Mouse (Mus musculus) G1E (cell line): ENCODE measurements at regions not wholly inside any gene's neighbourhood (a gene's known extent, or its start where the extent isn't known, plus 50 kb on each side); places are given as distances from the start of the nearest gene placed in this dataset.

Experiments
- ATAC-seq: 2 replicates; pipeline ENCODE4 v1.8.0; 2016; ENCODE audit warnings: mild to moderate bottlenecking; ENCODE audit not compliant: insufficient number of reproducible peaks, poor library complexity, low FRiP score, severe bottlenecking; ENCODE audit errors: extremely low read depth
- DNase-seq: peaks from one replicate; pipeline ENCODE4 v3.0.0; 2012; ENCODE audit warnings: low spot score
- H3K27me3 ChIP-seq: 2 replicates; pipeline ENCODE4 v1.6.1; 2012; ENCODE audit warnings: mild to moderate bottlenecking, low read length, inconsistent platforms; ENCODE audit not compliant: insufficient read depth
- H3K36me3 ChIP-seq: replicated peaks from 2 replicates; pipeline ENCODE3; 2012; ENCODE audit warnings: mild to moderate bottlenecking, inconsistent platforms
- H3K4me1 ChIP-seq: 2 replicates; pipeline ENCODE4 v1.6.1; 2012; ENCODE audit warnings: low read depth, low read length, inconsistent platforms, mixed read lengths; ENCODE audit not compliant: insufficient read depth
- H3K4me3 ChIP-seq: 2 replicates; pipeline ENCODE4 v1.5.1; 2012; ENCODE audit warnings: low read depth, mild to moderate bottlenecking, inconsistent platforms, low read length, moderate library complexity, mixed read lengths
- H3K9me3 ChIP-seq: replicated peaks from 2 replicates; pipeline ENCODE4 v1.6.1; 2012; ENCODE audit warnings: inconsistent platforms
- CTCF ChIP-seq: IDR thresholded peaks from 2 replicates; pipeline ENCODE4 v1.5.1; 2012; ENCODE audit warnings: low read depth, low read length, inconsistent platforms, mixed read lengths
- GATA1 ChIP-seq: IDR thresholded peaks from 2 replicates; pipeline ENCODE4 v1.6.1; 2012; ENCODE audit warnings: borderline replicate concordance, low read length, inconsistent platforms, mixed read lengths
- GATA2 ChIP-seq: IDR thresholded peaks from 2 replicates; pipeline ENCODE4 v1.6.1; 2012; ENCODE audit warnings: low read depth, low read length, inconsistent platforms, borderline replicate concordance
- POLR2AphosphoS5 ChIP-seq: IDR thresholded peaks from 2 replicates; pipeline ENCODE4 v1.6.1; 2012; ENCODE audit warnings: low read depth, low read length, inconsistent platforms; ENCODE audit not compliant: insufficient replicate concordance
- TAL1 ChIP-seq: conservative IDR thresholded peaks from 2 replicates; pipeline ENCODE4 v1.6.1; 2012; ENCODE audit warnings: low read depth, low read length, inconsistent platforms, mixed read lengths

- Histone ChIP-seq H3K4me3 (no peak overlapping the region), H3K9me3 (no peaks in the 10 kb centered on the region), H3K27me3 (no peaks in the 10 kb centered on the region), H3K4me1 (no peaks in the 10 kb centered on the region; the same call in 1 of the 2 replicates), H3K36me3 (no peaks in the 10 kb centered on the region)
- ATAC-seq (no peak), DNase-seq (no peak)
- TF ChIP-seq POLR2AphosphoS5 (no peak), CTCF (no peak), GATA1 (no peak), GATA2 (no peak), TAL1 (no peak)
Observed at GRCm38 (mm10) chr10:25036928-25037327, 109.6 kb upstream of the Arg1 start.

GRCm38 (mm10) chr10:25035363-25035762, 108.1 kb upstream of the Arg1 start:
- Histone ChIP-seq H3K27me3 (no peaks in the 10 kb centered on the region), H3K36me3 (no peaks in the 10 kb centered on the region), H3K4me3 (no peak overlapping the region), H3K9me3 (no peaks in the 10 kb centered on the region), H3K4me1 (no peaks in the 10 kb centered on the region; the same call in 1 of the 2 replicates)
- ATAC-seq, result no peak
- no peak for DNase-seq
- TF ChIP-seq GATA1, result no peak
- TF ChIP-seq POLR2AphosphoS5, result no peak
- no peak for TF ChIP-seq TAL1
- TF ChIP-seq CTCF, result no peak
- no peak for TF ChIP-seq GATA2

GRCm38 (mm10) chr10:25032625-25033024, 105.3 kb upstream of the Arg1 start:
- no peaks in the 10 kb centered on the region for H3K9me3 ChIP-seq
- H3K4me1 ChIP-seq, result no peaks in the 10 kb centered on the region; the same call in 1 of the 2 replicates
- no peaks in the 10 kb centered on the region; the same call in 1 of the 2 replicates for H3K27me3 ChIP-seq
- TF ChIP-seq GATA2 (no peak), TAL1 (no peak), GATA1 (no peak), CTCF (no peak), POLR2AphosphoS5 (no peak)
- ATAC-seq (no peak), DNase-seq (no peak)
- H3K36me3 ChIP-seq, result no peaks in the 10 kb centered on the region
- H3K4me3 ChIP-seq, result no peak overlapping the region

- no peaks in the 10 kb centered on the region; the same call in 1 of the 2 replicates for H3K27me3 ChIP-seq
- no peaks in the 10 kb centered on the region for H3K36me3 ChIP-seq
- H3K4me1 ChIP-seq, result no peaks in the 10 kb centered on the region
- ATAC-seq, result no peak; the same call in 1 of the 2 replicates
- no peak overlapping the region for H3K4me3 ChIP-seq
- DNase-seq, result no peak
- H3K9me3 ChIP-seq, result no peaks in the 10 kb centered on the region
- TF ChIP-seq POLR2AphosphoS5 (no peak), GATA2 (no peak), TAL1 (no peak), CTCF (no peak), GATA1 (no peak)
Observed at GRCm38 (mm10) chr10:25029387-25029915, 102.2 kb upstream of the Arg1 start.

- Histone ChIP-seq H3K4me3 (no peak overlapping the region), H3K4me1 (no peaks in the 10 kb centered on the region), H3K9me3 (no peaks in the 10 kb centered on the region), H3K27me3 (peaks cover 6% of the 10 kb centered on the region; the same call in 1 of the 2 replicates), H3K36me3 (no peaks in the 10 kb centered on the region)
- DNase-seq (no peak), ATAC-seq (no peak)
- TF ChIP-seq GATA1, result no peak
- no peak for TF ChIP-seq POLR2AphosphoS5
- no peak for TF ChIP-seq CTCF
- no peak for TF ChIP-seq TAL1
- TF ChIP-seq GATA2, result no peak
Observed at GRCm38 (mm10) chr10:25023601-25024157, 96.4 kb upstream of the Arg1 start.

- Histone ChIP-seq H3K27me3 (peaks cover 6% of the 10 kb centered on the region; the same call in 1 of the 2 replicates), H3K4me3 (no peak overlapping the region), H3K4me1 (no peaks in the 10 kb centered on the region), H3K36me3 (no peaks in the 10 kb centered on the region), H3K9me3 (no peaks in the 10 kb centered on the region)
- TF ChIP-seq CTCF (no peak), GATA1 (no peak), TAL1 (no peak)
- no peak for ATAC-seq
- DNase-seq, result no peak
Observed at GRCm38 (mm10) chr10:25023044-25023540, 95.8 kb upstream of the Arg1 start.

GRCm38 (mm10) chr10:25018946-25019345, 91.7 kb upstream of the Arg1 start:
- peaks cover 9% of the 10 kb centered on the region for H3K27me3 ChIP-seq
- H3K9me3 ChIP-seq, result no peaks in the 10 kb centered on the region
- no peaks in the 10 kb centered on the region for H3K36me3 ChIP-seq
- ATAC-seq (no peak), DNase-seq (no peak)
- H3K4me3 ChIP-seq, result no peak overlapping the region
- H3K4me1 ChIP-seq, result peaks cover 10% of the 10 kb centered on the region; the same call in 1 of the 2 replicates
- TF ChIP-seq TAL1, result no peak
- no peak for TF ChIP-seq CTCF
